Mouse (Mus musculus) naive thymus-derived CD4-positive, alpha-beta T cell, adult 5 months (primary cell): ENCODE data around the gene Hlf. TPM values are rescaled to one million over a fixed set of nuclear protein-coding genes. Genes with fewer than 3 reads are reported as not detected.

Experiments
- polyA plus RNA-seq: library from polyadenylated mRNA; unstranded; fragments of 100-300 nt; shearing (Covaris generic); gene quantifications from one replicate; pipeline ENCODE4 v1.2.1, GENCODE M21; 2017

The Hlf gene
- polyA plus RNA-seq, result 1.2 TPM

DNA sequence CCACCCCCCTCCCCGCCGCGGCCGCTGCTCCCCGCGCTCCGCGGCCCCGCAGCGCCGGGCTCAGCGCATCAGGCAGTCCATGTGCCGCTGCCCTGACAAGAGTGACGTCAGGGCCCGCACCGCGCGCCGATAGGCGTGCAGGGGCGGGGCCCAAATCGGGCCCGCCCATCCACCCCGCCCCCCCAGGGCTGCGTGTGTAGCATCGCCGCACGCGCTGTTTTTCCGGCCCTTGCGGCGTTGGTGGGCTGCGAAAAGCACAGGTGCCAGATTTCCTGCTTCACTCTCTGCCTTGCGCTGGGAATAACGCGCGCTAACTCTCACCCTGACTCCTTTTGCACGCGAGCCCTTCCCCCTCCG, at the start of gene Hlf:
Hlf (minus strand) TSS at position 79 of the 357 bp plus-strand sequence.

Other genes starting within 250 kb of the Hlf start
- gene Gm45716, start 203.2 kb downstream of the Hlf start, polyA plus RNA-seq, result 11.1 TPM
- gene Mmd, start 141.4 kb downstream of the Hlf start, polyA plus RNA-seq, result 13.0 TPM
- gene Stxbp4, start 247.2 kb upstream of the Hlf start, polyA plus RNA-seq, result 3.2 TPM
- 41.3 TPM for gene Cox11, start 247.3 kb upstream of the Hlf start, polyA plus RNA-seq